8 mouse cellular contexts compared by ENCODE assay signal in genomic region chr6:120579110-120579830, GRCm38 (mm10). TPM values are rescaled to one million over a fixed set of nuclear protein-coding genes. Genes with fewer than 3 reads are reported as not detected.
A peak's percentile ranks its signal among the peaks of the same experiment; 100 is the strongest.
DNase-seq lines count a peak whose midpoint lies in the region; ATAC-seq lines count a peak whose summit lies in the region.

No protein-coding gene starts in this region.

- H3K4me2 ChIP-seq in hindbrain, embryonic 16.5 days (ENCODE audit: low read length): peak overlapping the region; percentile 96
- H3K4me2 ChIP-seq in liver, embryonic 12.5 days: peak overlapping the region; percentile 87

- no peaks in the 10 kb centered on the region for H3K36me3 ChIP-seq in hindbrain, embryonic 16.5 days (ENCODE audit: control insufficient read depth, insufficient read depth, low read length)
- no peaks in the 10 kb centered on the region for H3K36me3 ChIP-seq in liver, embryonic 12.5 days

- peak; percentile 37 for ATAC-seq in erythroblast, adult 5-6 weeks (replicated peaks; ENCODE audit: low FRiP score, poor library complexity, severe bottlenecking)
- ATAC-seq in hindbrain, embryonic 16.5 days: no peak
- no peak for ATAC-seq in liver, embryonic 12.5 days
- ATAC-seq in neutrophil, adult 5-6 weeks (ENCODE audit: extremely low read depth, insufficient number of reproducible peaks, low FRiP score, poor library complexity, severe bottlenecking): peak; percentile 57
- ATAC-seq in activated CD4-positive, CD25-positive, alpha-beta regulatory T cell, adult 4 months: no peak

- 3% methylated on average over 21 of the region's 21 CpGs for WGBS in hindbrain, embryonic 16.5 days
- 16% methylated on average over 21 of the region's 21 CpGs for WGBS in liver, embryonic 12.5 days (ENCODE audit: insufficient replicate concordance)

- H3K9ac ChIP-seq in hindbrain, embryonic 16.5 days (ENCODE audit: low read depth, low read length): peak overlapping the region; percentile 67
- H3K9ac ChIP-seq in liver, embryonic 12.5 days: peak overlapping the region; percentile 65

- H3K27ac ChIP-seq in hindbrain, embryonic 16.5 days (ENCODE audit: low read depth, low read length): peak overlapping the region; percentile 64
- peak overlapping the region; percentile 82 for H3K27ac ChIP-seq in liver, embryonic 12.5 days

- H3K27me3 ChIP-seq in hindbrain, embryonic 16.5 days (replicated peaks; ENCODE audit: control insufficient read depth, insufficient read depth, low read length): 0 out of 2 replicates have a peak, but pooled peaks cover 2% of the 10 kb centered on the region
- H3K27me3 ChIP-seq in liver, embryonic 12.5 days (replicated peaks): peaks cover 13% of the 10 kb centered on the region

- H3K4me3 ChIP-seq in hindbrain, embryonic 16.5 days (ENCODE audit: low read length): peak overlapping the region; percentile 50
- H3K4me3 ChIP-seq in liver, embryonic 12.5 days: peak overlapping the region; percentile 58

- peaks cover 17% of the 10 kb centered on the region for H3K4me1 ChIP-seq in hindbrain, embryonic 16.5 days (ENCODE audit: control insufficient read depth, insufficient read depth, low read depth, low read length)
- peaks cover 48% of the 10 kb centered on the region for H3K4me1 ChIP-seq in liver, embryonic 12.5 days

- H3K9me3 ChIP-seq in hindbrain, embryonic 16.5 days (ENCODE audit: control insufficient read depth, low read length): no peaks in the 10 kb centered on the region
- H3K9me3 ChIP-seq in liver, embryonic 12.5 days (replicated peaks): no peaks in the 10 kb centered on the region

- DNase-seq in right cerebral cortex, postnatal 4 days: peak; percentile 32
- DNase-seq in right cerebral cortex, adult 2 months (ENCODE audit: low spot score in 2 of 2): no peak
- DNase-seq in layer of hippocampus, adult 9-10 months (ENCODE audit: low spot score): no peak

RNA-seq across cellular contexts. Expression of gene Hdhd5, which starts 48.2 kb away (rescaled TPM):
- total RNA-seq in erythroblast, adult 5-6 weeks (2015; ENCODE audit: low replicate concordance): 1.3 TPM in 1 of 2 replicates, not detected in the other
- 0.26 and 2.5 TPM in 2 replicates for total RNA-seq in erythroblast, adult 5-6 weeks (2017; ENCODE audit: low replicate concordance)
- 16.1 and 16.6 TPM in 2 replicates for polyA plus RNA-seq in hindbrain, embryonic 16.5 days (2015; fragmentation: Nextera tagmentation; extraction: Ambion mirVana)
- polyA plus RNA-seq in liver, embryonic 12.5 days (2016; fragmentation: Nextera tagmentation; extraction: Ambion mirVana): 15.6 and 16.0 TPM in 2 replicates
- 21.1 and 25.8 TPM in 2 replicates for total RNA-seq in neutrophil, adult 5-6 weeks (2017)
- 10 to 100 TPM; 30.0 to 32.7 TPM for polyA plus RNA-seq in activated CD4-positive, CD25-positive, alpha-beta regulatory T cell, adult 4 months (2017; shearing (Covaris generic))

Comparison
In these comparisons a context has a peak if more than half of its experiments do, and no peak if none do; other contexts are left out.
1. ATAC-seq: peak in erythroblast, adult 5-6 weeks (single experiment) and neutrophil, adult 5-6 weeks (single experiment); none in hindbrain, embryonic 16.5 days (single experiment), liver, embryonic 12.5 days (single experiment) and activated CD4-positive, CD25-positive, alpha-beta regulatory T cell, adult 4 months (single experiment).